Mouse (Mus musculus) thymus, postnatal 0 days (tissue): ENCODE results near the gene Rbms1. TPM values are rescaled to one million over a fixed set of nuclear protein-coding genes. Genes with fewer than 3 reads are reported as not detected.

ENCODE experiments used
- DNase-seq: peaks from one replicate; pipeline ENCODE4 v3.0.0-alpha.2; 2015; ENCODE audit warnings: low spot score
- polyA plus RNA-seq: library from polyadenylated mRNA; unstranded; fragments of >200 nt; fragmentation: Nextera tagmentation; extraction: Ambion mirVana; gene quantifications from 2 replicates; pipeline ENCODE4 v1.2.1, GENCODE M21; 2015

Rbms1 gene
- polyA plus RNA-seq = 76.9 and 79.0 TPM in 2 replicates

GRCm38 (mm10) chr2:60962671-60963421, at the start of gene Rbms1:
Rbms1 (minus strand) TSS chr2:60963192.
- DNase-seq = peak; percentile 39

- no peak for DNase-seq
These were observed 49.3 kb upstream of the Rbms1 start for GRCm38 (mm10) chr2:61012249-61012828.

- no peak for DNase-seq
These were observed 23.3 kb upstream of the Rbms1 start for GRCm38 (mm10) chr2:60986286-60986685.

- no peak for DNase-seq
These were observed 15.7 kb upstream of the Rbms1 start for GRCm38 (mm10) chr2:60978538-60979313.

- no peak for DNase-seq
These were observed 9.3 kb upstream of the Rbms1 start for GRCm38 (mm10) chr2:60972189-60972814.

GRCm38 (mm10) chr2:60963616-60964015, 624 bp upstream of the Rbms1 start:
- no peak for DNase-seq

GRCm38 (mm10) chr2:60962001-60962670, 856 bp downstream of the Rbms1 start:
- DNase-seq = peak; percentile 8

GRCm38 (mm10) chr2:60961281-60961680, 1.7 kb downstream of the Rbms1 start:
- DNase-seq = no peak

GRCm38 (mm10) chr2:60948241-60948640, 14.8 kb downstream of the Rbms1 start:
- DNase-seq = no peak

GRCm38 (mm10) chr2:60947817-60948216, 15.2 kb downstream of the Rbms1 start:
- no peak for DNase-seq

- DNase-seq = no peak
These were observed 22.5 kb downstream of the Rbms1 start for GRCm38 (mm10) chr2:60940454-60940961.

- DNase-seq = no peak
These were observed 23.0 kb downstream of the Rbms1 start for GRCm38 (mm10) chr2:60939957-60940356.

- no peak for DNase-seq
These were observed 26.1 kb downstream of the Rbms1 start for GRCm38 (mm10) chr2:60936910-60937309.

- DNase-seq = no peak
These were observed 34.0 kb downstream of the Rbms1 start for GRCm38 (mm10) chr2:60928948-60929347.

GRCm38 (mm10) chr2:60927906-60928775, 34.9 kb downstream of the Rbms1 start:
- DNase-seq = no peak

- DNase-seq = no peak
These were observed 37.9 kb downstream of the Rbms1 start for GRCm38 (mm10) chr2:60925063-60925462.

- peak; percentile 49 for DNase-seq
These were observed 39.0 kb downstream of the Rbms1 start for GRCm38 (mm10) chr2:60923756-60924544.

- DNase-seq = peak; percentile 39
These were observed 39.9 kb downstream of the Rbms1 start for GRCm38 (mm10) chr2:60923111-60923510.

- DNase-seq = no peak
These were observed 40.6 kb downstream of the Rbms1 start for GRCm38 (mm10) chr2:60922351-60922750.
